Mouse (Mus musculus) MEL (cell line): Measurements from ENCODE around the gene Ifitm10.

Source experiments
- CHD1 ChIP-seq: IDR thresholded peaks from 2 replicates; pipeline ENCODE4 v1.6.1; 2012; ENCODE audit warnings: low read depth, mild to moderate bottlenecking, inconsistent platforms, low read length, improper control_type of control experiment
- CTCF ChIP-seq, 3 experiments: IDR thresholded peaks in 2 of 3; conservative IDR thresholded peaks in 1 of 3; 2 replicates each; pipeline ENCODE4 v1.5.1; 2011 to 2012; ENCODE audit warnings: low read length in 3 of 3, low read depth in 2 of 3, mild to moderate bottlenecking in 2 of 3, improper control_type of control experiment in 1 of 3, inconsistent platforms in 1 of 3, mixed read lengths in 1 of 3, moderate library complexity in 1 of 3; ENCODE audit not compliant: control insufficient read depth in 1 of 3, insufficient read depth in 1 of 3, poor library complexity in 1 of 3, severe bottlenecking in 1 of 3
- EP300 ChIP-seq, 2 experiments: IDR thresholded peaks; 2 replicates each; pipeline ENCODE4 v1.6.1; 2011; ENCODE audit warnings: improper control_type of control experiment in 2 of 2, low read length in 2 of 2, low read depth in 1 of 2, mild to moderate bottlenecking in 1 of 2
- JUND ChIP-seq: IDR thresholded peaks from 2 replicates; pipeline ENCODE4 v1.6.1; 2011; ENCODE audit warnings: low read depth, mild to moderate bottlenecking, improper control_type of control experiment, low read length
- MAFK ChIP-seq: IDR thresholded peaks from 2 replicates; pipeline ENCODE4 v1.6.1; 2011; ENCODE audit warnings: low read depth, mild to moderate bottlenecking, low read length, improper control_type of control experiment, borderline replicate concordance
- MXI1 ChIP-seq: IDR thresholded peaks from 2 replicates; pipeline ENCODE4 v1.6.1; 2011; ENCODE audit warnings: mild to moderate bottlenecking, low read depth, low read length, improper control_type of control experiment
- MYB ChIP-seq: IDR thresholded peaks from 2 replicates; pipeline ENCODE4 v1.6.1; 2011; ENCODE audit warnings: mild to moderate bottlenecking, low read depth, low read length, improper control_type of control experiment
- POLR2A ChIP-seq, 2 experiments: IDR thresholded peaks; 2 replicates each; pipeline ENCODE4 v1.6.1; 2011 to 2012; ENCODE audit warnings: low read length in 2 of 2, mild to moderate bottlenecking in 2 of 2, control low read depth in 1 of 2, improper control_type of control experiment in 1 of 2, low read depth in 1 of 2, moderate library complexity in 1 of 2; ENCODE audit not compliant: control insufficient read depth in 1 of 2, insufficient read depth in 1 of 2, poor library complexity in 1 of 2
- RCOR1 ChIP-seq: IDR thresholded peaks from 2 replicates; pipeline ENCODE4 v1.6.1; 2012; ENCODE audit warnings: low read depth, mild to moderate bottlenecking, inconsistent platforms, low read length, improper control_type of control experiment
- SMC3 ChIP-seq: IDR thresholded peaks from 2 replicates; pipeline ENCODE4 v1.6.1; 2011; ENCODE audit warnings: low read depth, low read length, improper control_type of control experiment
- TCF12 ChIP-seq: IDR thresholded peaks from 2 replicates; pipeline ENCODE4 v1.6.1; 2014; ENCODE audit warnings: low read depth, mild to moderate bottlenecking, inconsistent platforms, low read length, improper control_type of control experiment, moderate library complexity

- TF ChIP-seq RCOR1 (no peak), CTCF (IDR thresholded peaks at IDR 0.05 in 2 of 3, conservative IDR thresholded peaks at IDR 0.05 in 1 of 3; ENCODE audit: control insufficient read depth in 1 of 3, insufficient read depth in 1 of 3, low read depth in 2 of 3, low read length in 3 of 3, poor library complexity in 1 of 3, severe bottlenecking in 1 of 3) (no peak), MYB (no peak), MAFK (no peak), MXI1 (no peak), POLR2A (IDR thresholded peaks at IDR 0.05; ENCODE audit: control insufficient read depth in 1 of 2, insufficient read depth in 1 of 2, low read depth in 1 of 2, low read length in 2 of 2, poor library complexity in 1 of 2) (no peak), SMC3 (no peak), JUND (no peak), TCF12 (no peak), EP300 (IDR thresholded peaks at IDR 0.05; ENCODE audit: low read depth in 1 of 2, low read length in 2 of 2) (peak in 1 of 2 experiments; percentile 29; a peak in 1 of 4 replicates), CHD1 (no peak)
Measured at GRCm38 (mm10) chr7:142391108-142391507, 17.6 kb upstream of the Ifitm10 start.
